Mouse (Mus musculus) inflammation-experienced regulatory T-cells (primary cell): ENCODE measurements around the gene Gm17402. TPM values are rescaled to one million over a fixed set of nuclear protein-coding genes. Genes with fewer than 3 reads are reported as not detected.

Experiments used
- polyA plus RNA-seq, 2 experiments: library from polyadenylated mRNA; unstranded; fragments of 100-300 nt; shearing (Covaris generic); gene quantifications; one replicate each; pipeline ENCODE4 v1.2.1; 2017

Gene Gm17402
- polyA plus RNA-seq = not detected

GRCm38 (mm10) chr3:67375063-67375462 lies at the start of gene Gm17402:
Gene Gm17402 (minus strand): TSS chr3:67375163.

GRCm38 (mm10) chr3:67373872-67374271 lies 1.1 kb downstream of the Gm17402 start, which contains the start of gene Mlf1:
Gene Mlf1 (plus strand): TSS chr3:67374097.

Other genes with a start within 250 kb of the Gm17402 start
- gene Mlf1, start 1.1 kb downstream of the Gm17402 start, polyA plus RNA-seq = 1 to 10 TPM in 1 of 2 experiments, not detected in 1; 2.0 TPM
- gene Gfm1, start 54.9 kb upstream of the Gm17402 start, polyA plus RNA-seq = 10 to 100 TPM; 27.1 to 34.9 TPM
- 10 to 100 TPM; 41.9 to 74.3 TPM for gene Lxn, start 88.8 kb upstream of the Gm17402 start, polyA plus RNA-seq
- under 1 TPM; 0.12 to 0.21 TPM for gene Rarres1, start 140.4 kb upstream of the Gm17402 start, polyA plus RNA-seq
- 10 to 100 TPM; 64.7 to 66.0 TPM for gene Mfsd1, start 207.6 kb upstream of the Gm17402 start, polyA plus RNA-seq